Mouse (Mus musculus) intestine, embryonic 14.5 days (tissue): Measurements from ENCODE around the gene Fkbp15. TPM values are rescaled to one million over a fixed set of nuclear protein-coding genes. Genes with fewer than 3 reads are reported as not detected.

ENCODE experiments used
- ATAC-seq: fragments of 200-750 bp; cut with Nextera tagmentation; replicated peaks from 2 replicates; pipeline ENCODE4 v1.8.0; 2017; ENCODE audit warnings: low read depth, moderate number of reproducible peaks, moderate TSS enrichment, moderate library complexity; ENCODE audit not compliant: low FRiP score, low TSS enrichment
- DNase-seq: peaks from one replicate; pipeline ENCODE4 v3.0.0-alpha.2; 2018; ENCODE audit warnings: low spot score
- H3K27ac ChIP-seq: fragments of 300-500 bp; sonication (generic); 2 replicates; pipeline ENCODE4 v1.5.1; 2014; ENCODE audit warnings: low read depth, mild to moderate bottlenecking, control low read depth
- H3K27me3 ChIP-seq: fragments of 300-500 bp; sonication (generic); replicated peaks from 2 replicates; pipeline ENCODE4 v1.6.1; 2014; ENCODE audit warnings: low read length, control low read depth; ENCODE audit not compliant: control insufficient read depth, insufficient read depth
- H3K36me3 ChIP-seq: fragments of 300-500 bp; sonication (generic); 2 replicates; pipeline ENCODE4 v1.6.1; 2014; ENCODE audit warnings: low read length, control low read depth; ENCODE audit not compliant: control insufficient read depth, insufficient read depth
- H3K4me1 ChIP-seq: fragments of 300-500 bp; sonication (generic); replicated peaks from 2 replicates; pipeline ENCODE4 v1.6.1; 2014; ENCODE audit warnings: low read length, control low read depth, mixed read lengths; ENCODE audit not compliant: control insufficient read depth, insufficient read depth
- H3K4me2 ChIP-seq: fragments of 300-500 bp; sonication (generic); 2 replicates; pipeline ENCODE4 v1.6.1; 2014; ENCODE audit warnings: low read length
- H3K4me3 ChIP-seq: fragments of 300-500 bp; sonication (generic); 2 replicates; pipeline ENCODE4 v1.5.1; 2014; ENCODE audit warnings: low read depth, low read length, control low read depth, mixed read lengths
- H3K9ac ChIP-seq: fragments of 300-500 bp; sonication (generic); 2 replicates; pipeline ENCODE4 v1.6.1; 2014; ENCODE audit warnings: mild to moderate bottlenecking, low read length
- H3K9me3 ChIP-seq: fragments of 300-500 bp; sonication (generic); 2 replicates; pipeline ENCODE4 v1.6.1; 2016; ENCODE audit warnings: low read length, control low read depth; ENCODE audit not compliant: control insufficient read depth
- WGBS: fragments of 180-500 bp; shearing (Covaris S2); extraction: QIAGEN DNeasy Blood & Tissue Kit; methylation state at CpG from one replicate; pipeline ENCODE4 v1.1.7; 2014; 5-methylcytosine and 5-hydroxymethylcytosine counted together
- polyA plus RNA-seq: library from polyadenylated mRNA; unstranded; fragments of >200 nt; fragmentation: Nextera tagmentation; extraction: Ambion mirVana; gene quantifications from 2 replicates; pipeline ENCODE4 v1.2.1, GENCODE M21; 2014

Gene Fkbp15
- polyA plus RNA-seq, 1 experiment from 2014 or later, result 26.3 TPM

DNA sequence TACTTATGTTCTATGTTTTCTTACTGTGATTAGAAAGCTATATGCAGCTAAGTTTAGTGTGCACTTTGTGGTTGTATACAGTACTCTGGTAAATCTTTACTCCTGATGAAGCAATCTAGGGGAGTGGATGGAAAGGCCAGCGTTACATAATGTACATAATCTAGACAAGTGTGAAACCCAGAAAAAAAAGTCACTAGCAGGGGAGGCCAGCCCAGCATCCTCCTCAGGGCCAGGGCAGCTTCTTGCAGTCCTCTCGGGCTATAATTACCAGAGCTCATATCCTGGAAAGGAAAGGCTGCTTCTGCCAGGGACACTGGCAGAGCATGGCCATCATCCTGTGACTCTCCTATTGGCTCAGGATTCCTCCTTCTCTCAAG is 12.0 kb downstream of the Fkbp15 start:
- Histone ChIP-seq H3K27me3 (no peaks in the 10 kb centered on the region), H3K9me3 (no peaks in the 10 kb centered on the region), H3K9ac (no peak overlapping the region), H3K27ac (peak overlapping the region; percentile 39), H3K4me1 (no peaks in the 10 kb centered on the region; the same call in 1 of the 2 replicates), H3K4me2 (peak overlapping the region; percentile 3; the same call in 1 of the 2 replicates), H3K36me3 (peaks cover 51% of the 10 kb centered on the region), H3K4me3 (no peak overlapping the region)
- 53% methylated on average over 2 of the region's 2 CpGs for WGBS
- DNase-seq (no peak), ATAC-seq (no peak)

DNA sequence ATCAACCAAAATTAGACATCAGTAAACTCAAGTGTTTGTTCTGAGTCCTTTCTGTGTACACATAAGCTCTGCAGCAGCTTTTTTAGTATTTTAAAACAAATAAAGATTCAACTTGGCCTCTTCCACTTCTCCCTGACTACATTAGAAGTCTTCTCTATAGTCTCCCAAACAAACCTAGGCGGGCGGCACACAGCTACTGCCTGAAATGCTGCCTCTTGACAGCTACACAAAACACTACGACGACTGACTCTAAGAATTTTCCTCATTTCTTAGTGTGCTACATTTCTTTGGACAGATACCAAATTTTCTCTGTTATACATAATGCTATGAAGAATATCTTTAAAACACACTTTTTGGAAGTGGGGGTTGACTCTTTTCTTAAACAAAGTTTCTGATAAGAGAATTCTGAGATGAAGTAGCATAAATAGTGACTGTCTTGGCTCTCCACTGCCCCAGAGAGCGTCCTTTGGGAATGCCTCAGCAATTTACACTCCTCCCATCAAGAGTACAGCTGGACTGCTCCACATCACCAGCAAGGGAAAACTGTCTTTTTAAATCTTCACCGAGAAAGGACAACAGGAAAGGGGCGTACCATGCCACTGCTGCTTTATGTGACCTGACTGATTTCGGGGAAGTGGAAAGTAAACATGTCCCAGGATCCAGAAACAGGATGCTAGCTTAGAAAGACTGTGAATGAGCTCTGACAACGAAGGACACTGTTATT is 12.6 kb downstream of the Fkbp15 start:
- no peak for ATAC-seq

GRCm38 (mm10) chr4:62345827-62346226 is 14.5 kb downstream of the Fkbp15 start:
- ATAC-seq (no peak), DNase-seq (no peak)
- Histone ChIP-seq H3K4me3 (no peak overlapping the region), H3K27me3 (no peaks in the 10 kb centered on the region), H3K9ac (no peak overlapping the region), H3K9me3 (no peaks in the 10 kb centered on the region), H3K4me2 (no peak overlapping the region), H3K36me3 (peaks cover 53% of the 10 kb centered on the region), H3K4me1 (no peaks in the 10 kb centered on the region; the same call in 1 of the 2 replicates), H3K27ac (no peak overlapping the region)
- 80% methylated on average over 4 of the region's 4 CpGs for WGBS

More for the DNA sequence above, 12.6 kb downstream of the Fkbp15 start:
- Histone ChIP-seq H3K4me2 (peak overlapping the region; percentile 3; the same call in 1 of the 2 replicates), H3K27me3 (no peaks in the 10 kb centered on the region), H3K4me1 (no peaks in the 10 kb centered on the region; the same call in 1 of the 2 replicates), H3K4me3 (no peak overlapping the region), H3K9me3 (no peaks in the 10 kb centered on the region), H3K36me3 (peaks cover 55% of the 10 kb centered on the region), H3K9ac (no peak overlapping the region), H3K27ac (peak overlapping the region; percentile 39)
- no peak for DNase-seq
- WGBS, result 41% methylated on average over 9 of the region's 9 CpGs

- DNase-seq (no peak), ATAC-seq (no peak)
- H3K9ac ChIP-seq, result no peak overlapping the region
- peaks cover 48% of the 10 kb centered on the region for H3K36me3 ChIP-seq
- H3K4me2 ChIP-seq, result no peak overlapping the region
- WGBS, result 88% methylated on average over 1 of the region's 1 CpGs
- H3K9me3 ChIP-seq, result no peaks in the 10 kb centered on the region
- no peaks in the 10 kb centered on the region; the same call in 1 of the 2 replicates for H3K4me1 ChIP-seq
- H3K4me3 ChIP-seq, result no peak overlapping the region
- no peaks in the 10 kb centered on the region for H3K27me3 ChIP-seq
- H3K27ac ChIP-seq, result no peak overlapping the region
Observed at GRCm38 (mm10) chr4:62344000-62344399, 16.3 kb downstream of the Fkbp15 start.

- DNase-seq (no peak), ATAC-seq (no peak)
- no peak overlapping the region for H3K27ac ChIP-seq
- no peaks in the 10 kb centered on the region for H3K4me1 ChIP-seq
- no peak overlapping the region for H3K9ac ChIP-seq
- H3K36me3 ChIP-seq, result peaks cover 48% of the 10 kb centered on the region
- H3K4me3 ChIP-seq, result no peak overlapping the region
- 93% methylated on average over 5 of the region's 5 CpGs for WGBS
- no peaks in the 10 kb centered on the region for H3K27me3 ChIP-seq
- H3K9me3 ChIP-seq, result no peaks in the 10 kb centered on the region
- no peak overlapping the region for H3K4me2 ChIP-seq
Observed at GRCm38 (mm10) chr4:62338536-62338935, 21.8 kb downstream of the Fkbp15 start.

DNA sequence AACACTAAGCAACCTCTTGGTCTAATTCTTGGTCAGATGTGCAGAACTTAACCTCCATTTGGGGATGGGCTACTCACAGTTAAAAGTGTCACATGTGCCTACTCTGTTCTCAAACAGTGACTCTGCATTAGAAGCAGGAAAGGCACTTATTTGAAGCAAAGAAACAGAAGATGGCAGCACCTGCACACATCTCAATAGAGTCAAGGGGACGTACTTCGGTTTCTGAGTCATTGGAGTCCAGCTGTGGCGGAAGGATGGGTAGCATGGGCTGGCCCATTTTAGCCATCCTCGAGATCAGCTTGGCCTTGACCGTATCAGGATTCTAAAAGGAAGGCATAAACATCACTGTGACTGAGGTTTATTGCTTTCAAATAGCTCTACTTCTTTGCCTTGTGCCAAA is 28.4 kb downstream of the Fkbp15 start:
- H3K4me2 ChIP-seq, result no peak overlapping the region
- H3K36me3 ChIP-seq, result peaks cover 71% of the 10 kb centered on the region
- 78% methylated on average over 5 of the region's 5 CpGs for WGBS
- H3K27me3 ChIP-seq, result no peaks in the 10 kb centered on the region
- no peaks in the 10 kb centered on the region for H3K4me1 ChIP-seq
- H3K9ac ChIP-seq, result no peak overlapping the region
- ATAC-seq (no peak), DNase-seq (no peak)
- H3K4me3 ChIP-seq, result no peak overlapping the region
- H3K27ac ChIP-seq, result no peak overlapping the region
- H3K9me3 ChIP-seq, result no peaks in the 10 kb centered on the region

- no peaks in the 10 kb centered on the region for H3K4me1 ChIP-seq
- no peak overlapping the region for H3K4me2 ChIP-seq
- H3K9me3 ChIP-seq, result no peaks in the 10 kb centered on the region
- 85% methylated on average over 6 of the region's 6 CpGs for WGBS
- no peak overlapping the region for H3K9ac ChIP-seq
- no peak overlapping the region for H3K27ac ChIP-seq
- no peak overlapping the region for H3K4me3 ChIP-seq
- no peaks in the 10 kb centered on the region for H3K27me3 ChIP-seq
- peaks cover 79% of the 10 kb centered on the region for H3K36me3 ChIP-seq
- ATAC-seq, result no peak
- no peak for DNase-seq
Observed at GRCm38 (mm10) chr4:62328941-62329660, 31.2 kb downstream of the Fkbp15 start.

DNA sequence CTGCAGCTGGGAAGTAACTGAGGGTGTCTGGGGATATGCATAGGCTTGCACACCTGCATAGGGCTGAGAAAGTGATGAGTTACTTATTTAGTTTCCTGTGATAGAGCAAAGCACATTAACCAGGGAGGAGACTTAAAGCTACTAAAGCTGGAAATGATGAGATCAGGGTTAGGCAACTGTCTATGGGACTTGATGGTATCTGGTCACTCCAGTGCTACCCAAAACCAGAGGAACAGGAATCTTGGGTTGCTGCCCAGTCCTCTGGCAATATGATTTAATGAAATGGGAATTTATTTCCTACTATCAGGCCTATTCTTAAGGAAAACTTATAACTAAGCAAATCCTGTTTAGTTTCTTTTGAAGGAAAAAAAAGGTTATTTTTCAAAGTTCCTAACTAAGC is 34.2 kb downstream of the Fkbp15 start:
- H3K27ac ChIP-seq, result no peak overlapping the region
- H3K27me3 ChIP-seq, result no peaks in the 10 kb centered on the region
- no peak overlapping the region for H3K9ac ChIP-seq
- no peaks in the 10 kb centered on the region for H3K4me1 ChIP-seq
- no peaks in the 10 kb centered on the region for H3K9me3 ChIP-seq
- peaks cover 79% of the 10 kb centered on the region for H3K36me3 ChIP-seq
- DNase-seq, result no peak
- ATAC-seq, result no peak
- no peak overlapping the region for H3K4me3 ChIP-seq
- no peak overlapping the region for H3K4me2 ChIP-seq
